Mouse (Mus musculus): ENCODE measurements around the gene Gm20604.

DNA sequence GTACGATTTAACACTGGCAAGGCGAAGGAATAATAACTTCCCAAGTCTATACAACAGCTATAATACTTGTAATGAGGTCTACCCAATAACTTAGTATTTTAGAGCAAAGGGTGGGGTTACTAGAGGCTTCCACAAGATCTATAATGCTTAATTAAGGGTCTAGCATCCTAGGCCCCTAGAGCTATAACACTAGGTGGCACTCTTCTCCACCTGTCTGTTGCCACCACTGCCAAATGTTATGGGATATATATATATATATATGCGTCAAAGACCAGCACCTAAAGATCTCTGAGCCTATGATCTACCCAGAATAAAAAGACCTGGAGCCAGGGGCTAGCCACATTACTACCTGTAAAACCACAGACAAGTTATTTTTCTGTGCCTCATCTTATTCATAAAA, 18.2 kb downstream of the Gm20604 start:
- TF ChIP-seq POLR2A (IDR thresholded peaks at IDR 0.05; ENCODE audit: insufficient read depth, low read length): no peak
- no peak for TF ChIP-seq CTCF (IDR thresholded peaks at IDR 0.05; ENCODE audit: low read depth, low read length)
- TF ChIP-seq EP300 (IDR thresholded peaks at IDR 0.05; ENCODE audit: insufficient read depth, low read depth, low read length): no peak

Data from ES-Bruce4 (cell line).